Mouse (Mus musculus) ES-Bruce4 (cell line): ENCODE measurements around the gene Nars2.

Experiments
- CTCF ChIP-seq: IDR thresholded peaks from one replicate; pipeline ENCODE4 v1.8.1; 2011; ENCODE audit warnings: low read depth, low read length
- EP300 ChIP-seq: IDR thresholded peaks from 2 replicates; pipeline ENCODE4 v1.6.1; 2011; ENCODE audit warnings: low read depth, low read length; ENCODE audit not compliant: insufficient read depth
- POLR2A ChIP-seq: IDR thresholded peaks from one replicate; pipeline ENCODE4 v1.8.1; 2011; ENCODE audit warnings: low read length; ENCODE audit not compliant: insufficient read depth

GRCm38 (mm10) chr7:96952094-96952493 is 789 bp downstream of the Nars2 start:
- TF ChIP-seq POLR2A (no peak), CTCF (no peak), EP300 (no peak)
